Mouse (Mus musculus): ENCODE data around the gene Ifngr1. TPM values are rescaled to one million over a fixed set of nuclear protein-coding genes. Genes with fewer than 3 reads are reported as not detected.

The Ifngr1 gene
- polyA plus RNA-seq, 1 experiment: 15.6 TPM

DNA sequence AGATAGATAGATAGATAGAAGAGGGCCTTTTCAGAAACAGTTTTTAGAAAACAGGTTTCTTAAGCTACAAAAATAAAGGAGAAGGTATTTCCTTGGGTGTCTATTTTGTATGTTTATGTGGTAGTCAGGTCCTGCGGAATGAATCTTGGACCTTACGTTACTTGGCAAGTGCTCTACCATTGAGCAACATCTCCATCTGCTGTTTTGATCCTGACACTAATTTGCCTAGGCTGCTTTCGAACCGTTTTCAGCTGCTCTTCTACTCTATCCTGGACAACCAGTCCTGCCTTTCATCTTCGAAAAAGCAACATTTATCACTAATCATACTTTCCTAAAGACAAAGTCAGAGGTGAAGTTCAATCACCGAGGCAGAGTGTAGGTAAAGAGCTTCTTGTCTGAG, 11.5 kb downstream of the Ifngr1 start:
- H3K4me3 ChIP-seq: no peak overlapping the region
- H3K27me3 ChIP-seq (ENCODE audit: control insufficient read depth, insufficient read depth, insufficient read length): no peaks in the 10 kb centered on the region
- no peak overlapping the region for H3K4me2 ChIP-seq (ENCODE audit: low read depth)
- H3ac ChIP-seq (ENCODE audit: control insufficient read depth, insufficient read length): no peak overlapping the region
- no peaks in the 10 kb centered on the region for H3K79me2 ChIP-seq (ENCODE audit: control insufficient read depth, insufficient read depth)
- TF ChIP-seq CEBPB (IDR thresholded peaks at IDR 0.05; ENCODE audit: insufficient read depth, poor library complexity, severe bottlenecking) (no peak), USF1 (IDR thresholded peaks at IDR 0.05; ENCODE audit: low read depth) (no peak), REST (IDR thresholded peaks at IDR 0.05; ENCODE audit: insufficient read depth, insufficient read length) (no peak), E2F4 (IDR thresholded peaks at IDR 0.05; ENCODE audit: insufficient read depth) (no peak), MAX (IDR thresholded peaks at IDR 0.05; ENCODE audit: low read depth) (no peak), MYOD1 (IDR thresholded peaks at IDR 0.05; ENCODE audit: control insufficient read depth in 1 of 3, insufficient read length in 2 of 3, low read depth in 2 of 3) (no peak), POLR2AphosphoS2 (IDR thresholded peaks at IDR 0.05; ENCODE audit: insufficient read length, low read depth) (no peak), TCF3 (IDR thresholded peaks at IDR 0.05; ENCODE audit: insufficient read length, low read depth) (no peak), POLR2A (IDR thresholded peaks at IDR 0.05; ENCODE audit: insufficient read length, low read depth) (no peak), SRF (IDR thresholded peaks at IDR 0.05; ENCODE audit: control insufficient read depth, insufficient read length, low read depth) (no peak), MYOG (IDR thresholded peaks at IDR 0.05; ENCODE audit: control insufficient read depth in 1 of 3, insufficient read depth in 1 of 3, insufficient read length in 2 of 3, low read depth in 2 of 3) (no peak), TCF12 (IDR thresholded peaks at IDR 0.05; ENCODE audit: insufficient read depth, poor library complexity, severe bottlenecking) (no peak)
- H3K36me3 ChIP-seq (ENCODE audit: control insufficient read depth, insufficient read depth): peaks cover 34% of the 10 kb centered on the region

DNA sequence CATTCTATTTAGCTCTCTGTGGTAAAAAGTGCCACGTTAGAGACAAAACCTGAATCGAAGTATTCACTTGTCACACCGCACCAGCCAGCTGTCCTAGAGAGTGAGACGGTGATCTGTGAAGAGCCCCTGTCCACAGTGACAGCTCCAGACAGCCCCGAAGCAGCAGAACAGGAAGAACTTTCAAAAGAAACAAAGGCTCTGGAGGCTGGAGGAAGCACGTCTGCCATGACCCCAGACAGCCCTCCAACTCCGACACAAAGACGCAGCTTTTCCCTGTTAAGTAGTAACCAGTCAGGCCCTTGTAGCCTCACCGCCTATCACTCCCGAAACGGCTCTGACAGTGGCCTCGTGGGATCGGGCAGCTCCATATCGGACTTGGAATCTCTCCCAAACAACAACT, 17.4 kb downstream of the Ifngr1 start:
- no peak overlapping the region for H3ac ChIP-seq (ENCODE audit: control insufficient read depth, insufficient read length)
- no peak overlapping the region for H3K4me3 ChIP-seq
- no peak overlapping the region for H3K4me2 ChIP-seq (ENCODE audit: low read depth)
- peaks cover 17% of the 10 kb centered on the region for H3K36me3 ChIP-seq (ENCODE audit: control insufficient read depth, insufficient read depth)
- H3K27me3 ChIP-seq (ENCODE audit: control insufficient read depth, insufficient read depth, insufficient read length): no peaks in the 10 kb centered on the region
- no peak for TF ChIP-seq USF1 (IDR thresholded peaks at IDR 0.05; ENCODE audit: low read depth)
- TF ChIP-seq TCF3 (IDR thresholded peaks at IDR 0.05; ENCODE audit: insufficient read length, low read depth): no peak
- no peak for TF ChIP-seq MAX (IDR thresholded peaks at IDR 0.05; ENCODE audit: low read depth)
- no peak for TF ChIP-seq E2F4 (IDR thresholded peaks at IDR 0.05; ENCODE audit: insufficient read depth)
- TF ChIP-seq MYOD1 (IDR thresholded peaks at IDR 0.05; ENCODE audit: control insufficient read depth in 1 of 3, insufficient read length in 2 of 3, low read depth in 2 of 3): no peak
- TF ChIP-seq REST (IDR thresholded peaks at IDR 0.05; ENCODE audit: insufficient read depth, insufficient read length): no peak
- TF ChIP-seq TCF12 (IDR thresholded peaks at IDR 0.05; ENCODE audit: insufficient read depth, poor library complexity, severe bottlenecking): no peak
- TF ChIP-seq CEBPB (IDR thresholded peaks at IDR 0.05; ENCODE audit: insufficient read depth, poor library complexity, severe bottlenecking): no peak
- no peak for TF ChIP-seq MYOG (IDR thresholded peaks at IDR 0.05; ENCODE audit: control insufficient read depth in 1 of 3, insufficient read depth in 1 of 3, insufficient read length in 2 of 3, low read depth in 2 of 3)
- no peak for TF ChIP-seq POLR2A (IDR thresholded peaks at IDR 0.05; ENCODE audit: insufficient read length, low read depth)
- no peaks in the 10 kb centered on the region for H3K79me2 ChIP-seq (ENCODE audit: control insufficient read depth, insufficient read depth)

DNA sequence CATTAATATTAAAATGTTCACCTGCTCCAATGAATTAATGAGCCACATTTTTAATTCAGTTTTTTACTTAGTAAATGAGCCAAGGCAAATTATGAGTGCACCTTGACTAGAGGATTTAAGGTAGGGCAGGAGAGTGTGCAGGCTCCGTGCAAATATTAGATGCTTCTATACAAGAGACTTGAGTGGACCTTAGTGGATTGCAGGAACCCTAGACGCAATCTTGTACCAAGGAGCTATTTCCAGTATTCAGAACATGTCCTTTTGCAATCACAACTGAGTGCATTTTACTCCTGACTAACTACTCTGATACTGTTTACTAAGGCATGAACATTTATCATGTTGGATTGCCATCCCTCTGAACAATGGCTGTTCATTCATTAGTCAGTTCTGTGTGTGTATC, 19.9 kb downstream of the Ifngr1 start:
- no peaks in the 10 kb centered on the region for H3K79me2 ChIP-seq (ENCODE audit: control insufficient read depth, insufficient read depth)
- H3K36me3 ChIP-seq (ENCODE audit: control insufficient read depth, insufficient read depth): peaks cover 17% of the 10 kb centered on the region
- no peak overlapping the region for H3K4me3 ChIP-seq
- no peaks in the 10 kb centered on the region for H3K27me3 ChIP-seq (ENCODE audit: control insufficient read depth, insufficient read depth, insufficient read length)
- no peak for TF ChIP-seq MYOD1 (IDR thresholded peaks at IDR 0.05; ENCODE audit: control insufficient read depth in 1 of 3, insufficient read length in 2 of 3, low read depth in 2 of 3)
- TF ChIP-seq CEBPB (IDR thresholded peaks at IDR 0.05; ENCODE audit: insufficient read depth, poor library complexity, severe bottlenecking): no peak
- TF ChIP-seq POLR2AphosphoS2 (IDR thresholded peaks at IDR 0.05; ENCODE audit: insufficient read length, low read depth): no peak
- H3ac ChIP-seq (ENCODE audit: control insufficient read depth, insufficient read length): no peak overlapping the region
- no peak overlapping the region for H3K4me2 ChIP-seq (ENCODE audit: low read depth)

DNA sequence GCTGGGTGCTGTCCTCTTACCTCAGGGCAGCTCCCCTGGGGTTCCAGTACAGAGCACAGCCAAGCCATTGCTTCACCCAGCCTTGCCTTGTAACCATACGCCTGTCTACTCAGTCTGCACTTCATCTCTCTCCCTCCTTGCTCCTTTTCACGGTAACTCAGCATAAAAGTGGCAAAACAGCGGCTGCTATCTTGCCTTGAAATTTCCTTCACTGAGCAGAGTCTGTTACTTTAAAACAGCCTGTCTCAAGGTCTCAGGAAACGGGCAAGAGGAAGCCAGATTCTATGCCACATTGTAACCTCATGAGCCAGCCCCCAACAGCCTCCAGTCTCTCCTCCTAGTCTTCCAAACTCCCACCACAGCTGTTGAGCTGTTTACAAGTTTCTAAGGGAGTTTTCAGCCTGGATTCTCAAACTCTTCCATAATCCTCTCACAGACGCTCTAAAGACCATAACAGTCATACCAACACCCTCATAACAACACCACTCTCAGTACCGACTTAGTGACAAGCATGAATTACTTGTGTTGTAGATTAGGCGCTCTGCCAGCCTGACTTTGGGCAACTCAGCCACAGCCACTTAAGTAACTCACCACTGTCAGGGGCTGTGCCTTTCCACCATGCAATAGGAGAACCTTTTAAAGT, 21.5 kb downstream of the Ifngr1 start:
- TF ChIP-seq CEBPB (IDR thresholded peaks at IDR 0.05; ENCODE audit: insufficient read depth, poor library complexity, severe bottlenecking) (no peak), MAX (IDR thresholded peaks at IDR 0.05; ENCODE audit: low read depth) (no peak), MYOD1 (IDR thresholded peaks at IDR 0.05; ENCODE audit: control insufficient read depth in 1 of 3, insufficient read length in 2 of 3, low read depth in 2 of 3) (no peak), TCF12 (IDR thresholded peaks at IDR 0.05; ENCODE audit: insufficient read depth, poor library complexity, severe bottlenecking) (no peak), MYOG (IDR thresholded peaks at IDR 0.05; ENCODE audit: control insufficient read depth in 1 of 3, insufficient read depth in 1 of 3, insufficient read length in 2 of 3, low read depth in 2 of 3) (no peak), USF1 (IDR thresholded peaks at IDR 0.05; ENCODE audit: low read depth) (no peak), TCF3 (IDR thresholded peaks at IDR 0.05; ENCODE audit: insufficient read length, low read depth) (no peak), POLR2A (IDR thresholded peaks at IDR 0.05; ENCODE audit: insufficient read length, low read depth) (no peak), SRF (IDR thresholded peaks at IDR 0.05; ENCODE audit: control insufficient read depth, insufficient read length, low read depth) (no peak), E2F4 (IDR thresholded peaks at IDR 0.05; ENCODE audit: insufficient read depth) (no peak), REST (IDR thresholded peaks at IDR 0.05; ENCODE audit: insufficient read depth, insufficient read length) (no peak)
- Histone ChIP-seq H3K36me3 (ENCODE audit: control insufficient read depth, insufficient read depth) (peaks cover 10% of the 10 kb centered on the region), H3K4me2 (ENCODE audit: low read depth) (no peak overlapping the region), H3K4me3 (no peak overlapping the region), H3ac (ENCODE audit: control insufficient read depth, insufficient read length) (no peak overlapping the region), H3K27me3 (ENCODE audit: control insufficient read depth, insufficient read depth, insufficient read length) (no peaks in the 10 kb centered on the region), H3K79me2 (ENCODE audit: control insufficient read depth, insufficient read depth) (no peaks in the 10 kb centered on the region)

DNA sequence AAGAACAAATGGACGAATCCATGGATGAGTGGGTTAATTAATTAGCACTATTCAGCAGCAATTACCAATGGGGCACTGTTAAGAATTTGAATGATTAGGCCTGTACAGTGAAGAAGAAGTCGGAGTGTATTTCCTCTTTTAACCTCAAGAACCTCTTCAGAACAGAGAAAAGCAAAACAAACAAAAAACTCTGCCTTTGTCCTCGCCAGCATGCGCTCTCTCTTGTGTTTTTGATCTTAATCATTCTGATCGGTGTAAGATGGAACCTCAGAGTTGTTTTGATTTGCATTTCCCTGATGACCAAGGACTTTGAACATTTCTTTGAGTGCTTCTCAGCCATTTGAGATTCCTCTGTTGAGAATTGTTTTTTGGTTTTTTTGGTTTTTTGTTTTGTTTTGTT, 28.0 kb downstream of the Ifngr1 start:
- Histone ChIP-seq H3K4me3 (no peak overlapping the region), H3K27me3 (ENCODE audit: control insufficient read depth, insufficient read depth, insufficient read length) (no peaks in the 10 kb centered on the region), H3K79me2 (ENCODE audit: control insufficient read depth, insufficient read depth) (no peaks in the 10 kb centered on the region), H3K36me3 (ENCODE audit: control insufficient read depth, insufficient read depth) (no peaks in the 10 kb centered on the region), H3K4me2 (ENCODE audit: low read depth) (no peak overlapping the region), H3ac (ENCODE audit: control insufficient read depth, insufficient read length) (no peak overlapping the region)
- TF ChIP-seq REST (IDR thresholded peaks at IDR 0.05; ENCODE audit: insufficient read depth, insufficient read length): no peak
- TF ChIP-seq MYOG (IDR thresholded peaks at IDR 0.05; ENCODE audit: control insufficient read depth in 1 of 3, insufficient read depth in 1 of 3, insufficient read length in 2 of 3, low read depth in 2 of 3): no peak
- no peak for TF ChIP-seq MAX (IDR thresholded peaks at IDR 0.05; ENCODE audit: low read depth)
- TF ChIP-seq POLR2AphosphoS2 (IDR thresholded peaks at IDR 0.05; ENCODE audit: insufficient read length, low read depth): no peak
- TF ChIP-seq USF1 (IDR thresholded peaks at IDR 0.05; ENCODE audit: low read depth): no peak
- TF ChIP-seq POLR2A (IDR thresholded peaks at IDR 0.05; ENCODE audit: insufficient read length, low read depth): no peak
- TF ChIP-seq E2F4 (IDR thresholded peaks at IDR 0.05; ENCODE audit: insufficient read depth): no peak
- no peak for TF ChIP-seq CEBPB (IDR thresholded peaks at IDR 0.05; ENCODE audit: insufficient read depth, poor library complexity, severe bottlenecking)
- no peak for TF ChIP-seq TCF12 (IDR thresholded peaks at IDR 0.05; ENCODE audit: insufficient read depth, poor library complexity, severe bottlenecking)
- TF ChIP-seq TCF3 (IDR thresholded peaks at IDR 0.05; ENCODE audit: insufficient read length, low read depth): no peak
- no peak for TF ChIP-seq MYOD1 (IDR thresholded peaks at IDR 0.05; ENCODE audit: control insufficient read depth in 1 of 3, insufficient read length in 2 of 3, low read depth in 2 of 3)
- TF ChIP-seq SRF (IDR thresholded peaks at IDR 0.05; ENCODE audit: control insufficient read depth, insufficient read length, low read depth): no peak
